ENCODE assay signal across 8 mouse cellular contexts in genomic region chr13:6633524-6633923, GRCm38 (mm10). TPM values are rescaled to one million over a fixed set of nuclear protein-coding genes. Genes with fewer than 3 reads are reported as not detected.
DNase-seq lines count a peak whose midpoint lies in the region; ATAC-seq and TF ChIP-seq lines count a peak whose summit lies in the region.

No protein-coding gene starts in this region.

- intact Hi-C loops in left cerebral cortex, postnatal 14 days (cut with DNase I): no loop called here

- no peak for TF ChIP-seq EP300 in stomach, postnatal 0 days (optimal IDR thresholded peaks at IDR 0.05)

- ATAC-seq in megakaryocyte progenitor cell, adult 5-6 weeks (replicated peaks; ENCODE audit: poor library complexity): peak; percentile 53
- ATAC-seq in midbrain, embryonic 13.5 days: no peak
- ATAC-seq in stomach, postnatal 0 days (ENCODE audit: low FRiP score, low TSS enrichment): no peak

- no peak overlapping the region for H3K27ac ChIP-seq in midbrain, embryonic 13.5 days
- no peak overlapping the region for H3K27ac ChIP-seq in stomach, postnatal 0 days (replicated peaks)

- H3K4me1 ChIP-seq in midbrain, embryonic 13.5 days (replicated peaks): peaks cover 4% of the 10 kb centered on the region
- H3K4me1 ChIP-seq in stomach, postnatal 0 days (replicated peaks; ENCODE audit: control insufficient read depth, insufficient read depth): no peaks in the 10 kb centered on the region

- 84% methylated on average over 7 of the region's 7 CpGs for WGBS in midbrain, embryonic 13.5 days
- WGBS in stomach, postnatal 0 days: 39% methylated on average over 7 of the region's 7 CpGs

- no peaks in the 10 kb centered on the region for H3K27me3 ChIP-seq in midbrain, embryonic 13.5 days
- no peaks in the 10 kb centered on the region for H3K27me3 ChIP-seq in stomach, postnatal 0 days (ENCODE audit: control insufficient read depth, insufficient read depth, low read length)

- peak; percentile 54 to 63 for DNase-seq in left cerebral cortex, postnatal 14 days (ENCODE audit: low spot score in 2 of 2)
- DNase-seq in left cerebral cortex, adult 18-20 months (ENCODE audit: low spot score in 2 of 2): no peak
- peak; percentile 71 for DNase-seq in T-cell, adult 2 months (ENCODE audit: low spot score)
- peak; percentile 73 for DNase-seq in heart, postnatal 4 days
- no peak for DNase-seq in embryo, embryonic 10.5 days (ENCODE audit: low spot score)
- no peak for DNase-seq in stomach, postnatal 0 days (ENCODE audit: low spot score)

- H3K9ac ChIP-seq in midbrain, embryonic 13.5 days (replicated peaks): no peak overlapping the region
- no peak overlapping the region for H3K9ac ChIP-seq in stomach, postnatal 0 days (ENCODE audit: low read length)

- no peaks in the 10 kb centered on the region for H3K9me3 ChIP-seq in midbrain, embryonic 13.5 days
- no peaks in the 10 kb centered on the region for H3K9me3 ChIP-seq in stomach, postnatal 0 days (ENCODE audit: control insufficient read depth, low read length)

- no peak for TF ChIP-seq CTCF in stomach, postnatal 0 days (IDR thresholded peaks at IDR 0.05; ENCODE audit: low read depth)

- no peaks in the 10 kb centered on the region for H3K36me3 ChIP-seq in midbrain, embryonic 13.5 days
- no peaks in the 10 kb centered on the region for H3K36me3 ChIP-seq in stomach, postnatal 0 days (ENCODE audit: control insufficient read depth, insufficient read depth, low read length)

- no peak overlapping the region for H3K4me2 ChIP-seq in midbrain, embryonic 13.5 days (replicated peaks)
- H3K4me2 ChIP-seq in stomach, postnatal 0 days (replicated peaks; ENCODE audit: low read depth): no peak overlapping the region

- no peak overlapping the region for H3K4me3 ChIP-seq in midbrain, embryonic 13.5 days (replicated peaks)
- no peak overlapping the region for H3K4me3 ChIP-seq in stomach, postnatal 0 days (ENCODE audit: low read depth, low read length)

RNA-seq across cellular contexts. Expression of gene Pfkp, which starts 15.1 kb away (rescaled TPM):
- 100 to 1,000 TPM; 260 to 273 TPM for total RNA-seq in left cerebral cortex, postnatal 14 days (2021)
- 100 to 1,000 TPM; 318 to 320 TPM for total RNA-seq in left cerebral cortex, adult 18-20 months (2021)
- 100 to 1,000 TPM in 1 of 2 experiments, 10 to 100 TPM in 1; 96.3 to 107 TPM for total RNA-seq in heart, postnatal 4 days (2021)
- 45.2 and 49.0 TPM in 2 replicates for total RNA-seq in megakaryocyte progenitor cell, adult 5-6 weeks (2015)
- 98.1 and 99.4 TPM in 2 replicates for total RNA-seq in megakaryocyte progenitor cell, adult 5-6 weeks (2017)
- polyA plus RNA-seq in midbrain, embryonic 13.5 days (2015; fragmentation: Nextera tagmentation; extraction: Ambion mirVana): 135 and 141 TPM in 2 replicates
- polyA plus RNA-seq in stomach, postnatal 0 days (2015; fragmentation: Nextera tagmentation; extraction: Ambion mirVana): 34.7 and 41.1 TPM in 2 replicates

Comparison
In these comparisons a context has a peak if more than half of its experiments do, and no peak if none do; other contexts are left out.
1. DNase-seq: peak in left cerebral cortex, postnatal 14 days (2 of 2), T-cell, adult 2 months (single experiment) and heart, postnatal 4 days (single experiment); none in left cerebral cortex, adult 18-20 months (0 of 2), embryo, embryonic 10.5 days (single experiment) and stomach, postnatal 0 days (single experiment).